Mouse (Mus musculus) Muller cell, postnatal 12 days (primary cell): ENCODE data around the gene Nhlrc2.

Experiments used
- DNase-seq: peaks from one replicate; pipeline ENCODE4 v3.0.0-alpha.2; 2015; ENCODE audit errors: inconsistent ontology term

The Nhlrc2 gene

DNA sequence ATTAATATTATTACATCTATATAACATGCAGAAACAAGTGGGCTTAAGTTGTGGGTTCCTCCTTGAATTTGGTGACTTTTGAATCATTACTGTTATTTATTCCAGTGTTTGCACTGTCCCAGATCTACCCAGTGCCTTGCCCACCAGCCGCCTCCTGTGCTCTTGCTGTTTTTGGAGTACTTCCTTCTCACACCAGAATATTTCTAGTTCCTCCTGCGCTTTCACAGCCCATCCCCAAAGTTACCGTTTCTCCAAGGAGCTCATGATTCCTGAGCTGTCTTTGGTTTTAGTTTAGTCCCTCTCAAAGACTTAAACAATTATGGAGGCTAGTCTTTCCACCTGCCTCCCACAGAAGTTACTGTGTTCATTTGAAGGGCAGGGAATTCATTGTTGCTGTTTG is 15.4 kb downstream of the Nhlrc2 start:
- DNase-seq: no peak

DNA sequence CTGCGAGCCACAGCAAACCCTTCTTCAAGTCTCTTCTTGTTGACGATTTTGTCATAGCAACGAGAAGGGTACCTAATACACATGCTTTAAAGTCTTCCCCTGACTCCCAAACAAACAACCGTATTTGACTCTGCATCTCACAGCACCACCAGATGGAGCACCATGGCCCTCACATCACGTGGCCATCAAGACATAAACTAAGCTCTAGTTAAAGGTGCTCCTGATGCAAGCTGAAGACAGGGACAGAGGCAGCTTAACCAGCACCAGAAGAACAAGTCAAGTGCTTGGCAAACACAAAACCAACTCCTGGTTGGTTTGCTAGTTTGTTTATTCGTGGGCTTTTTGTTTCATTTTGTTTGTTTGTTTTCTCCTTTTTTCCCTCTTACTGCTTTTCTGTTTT is 17.3 kb downstream of the Nhlrc2 start:
- no peak for DNase-seq

DNA sequence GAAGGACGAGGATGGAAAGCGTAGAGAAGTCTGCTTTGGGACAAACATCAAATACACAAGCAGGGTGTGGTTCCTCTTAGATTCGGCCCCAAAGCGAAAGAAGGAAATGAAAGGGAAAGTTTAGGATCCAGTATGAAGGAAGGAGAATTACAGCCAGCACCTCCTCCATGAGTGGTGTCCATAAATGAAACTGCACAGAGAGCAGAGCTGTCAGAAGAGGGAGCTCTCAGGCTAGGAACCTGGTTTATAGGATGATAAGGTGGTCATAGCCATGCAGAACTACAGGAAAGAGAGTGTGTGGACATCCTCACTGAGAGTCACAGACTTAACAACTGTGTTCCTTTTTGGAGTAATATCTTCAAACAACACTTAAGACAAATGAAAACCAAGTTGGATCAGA is 18.0 kb downstream of the Nhlrc2 start:
- DNase-seq: no peak

GRCm38 (mm10) chr19:56566940-56567339 is 18.9 kb downstream of the Nhlrc2 start:
- no peak for DNase-seq

DNA sequence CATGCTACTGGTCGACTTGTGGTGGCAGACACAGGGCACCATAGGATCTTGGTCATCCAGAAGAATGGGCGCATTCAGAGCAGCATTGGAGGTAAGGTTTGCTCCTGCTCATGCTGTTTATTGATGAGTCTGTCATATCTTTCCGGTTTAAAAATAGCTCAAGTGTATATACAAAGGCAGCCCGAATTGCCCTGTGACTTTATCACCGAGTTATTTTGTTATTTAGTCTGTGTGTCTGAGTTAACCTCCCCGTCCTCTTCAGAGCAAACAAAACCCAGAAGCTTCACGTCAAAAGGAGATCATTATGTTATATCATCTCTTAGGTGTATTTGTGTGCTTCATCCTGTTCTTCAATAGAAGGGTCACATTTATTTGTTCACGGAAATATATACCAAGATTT is 22.7 kb downstream of the Nhlrc2 start:
- DNase-seq: no peak

DNA sequence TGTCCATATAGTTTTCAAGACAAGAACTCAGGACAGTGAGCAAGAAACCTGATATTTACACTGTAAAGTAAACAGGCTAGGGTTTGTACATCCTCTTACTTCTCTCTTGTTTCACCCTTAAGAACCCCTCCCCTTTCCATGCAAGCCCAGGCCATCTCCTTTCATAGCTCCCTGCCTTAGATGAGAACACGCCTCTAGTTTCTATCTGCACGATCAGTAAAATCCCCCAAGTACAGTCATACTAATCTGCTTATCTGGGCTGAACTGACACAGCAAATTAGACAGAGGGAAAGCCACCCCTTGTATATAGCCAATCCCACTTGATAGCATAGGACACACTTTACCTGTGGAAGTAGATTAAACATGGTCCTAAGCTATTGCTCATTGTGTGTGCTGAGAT is 23.2 kb downstream of the Nhlrc2 start:
- no peak for DNase-seq

DNA sequence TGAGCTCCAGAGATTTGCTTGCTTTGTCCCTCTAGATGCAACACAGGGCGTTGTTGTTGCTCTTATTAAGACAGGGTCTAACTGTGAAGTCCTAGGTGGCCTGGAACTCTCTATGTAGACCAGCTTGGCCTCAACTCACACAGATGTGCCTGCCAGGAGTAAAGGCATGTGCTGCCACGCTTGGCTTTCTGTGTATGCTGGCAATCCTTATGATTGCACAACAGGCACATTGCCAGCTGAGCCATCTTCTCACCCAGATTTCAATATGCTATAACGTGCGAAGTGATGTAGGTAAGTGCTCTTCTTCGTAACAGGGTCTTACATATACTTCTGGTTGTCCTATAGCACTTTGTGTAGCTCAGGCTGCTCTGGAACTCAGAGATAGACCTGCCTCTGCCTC is 23.9 kb downstream of the Nhlrc2 start:
- DNase-seq: no peak

DNA sequence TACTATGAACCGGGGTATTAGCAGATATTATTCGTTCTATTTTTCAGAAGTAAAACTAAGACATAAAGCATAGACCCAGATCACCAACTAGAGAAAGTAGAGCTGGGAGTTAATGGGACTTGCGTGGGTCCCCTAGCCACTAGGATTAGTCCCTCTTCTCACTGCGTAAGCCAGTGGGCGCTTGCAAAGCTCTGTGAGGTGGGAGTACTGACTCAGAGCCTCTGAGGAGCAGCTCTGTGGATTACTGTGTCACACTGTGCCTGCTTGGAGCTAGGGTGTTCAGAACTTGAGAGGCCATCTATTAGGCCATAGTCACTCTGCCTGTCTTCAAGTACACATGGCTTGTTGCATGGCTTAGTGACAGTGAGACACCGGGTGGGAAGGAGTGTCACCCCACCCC is 25.1 kb downstream of the Nhlrc2 start:
- no peak for DNase-seq

DNA sequence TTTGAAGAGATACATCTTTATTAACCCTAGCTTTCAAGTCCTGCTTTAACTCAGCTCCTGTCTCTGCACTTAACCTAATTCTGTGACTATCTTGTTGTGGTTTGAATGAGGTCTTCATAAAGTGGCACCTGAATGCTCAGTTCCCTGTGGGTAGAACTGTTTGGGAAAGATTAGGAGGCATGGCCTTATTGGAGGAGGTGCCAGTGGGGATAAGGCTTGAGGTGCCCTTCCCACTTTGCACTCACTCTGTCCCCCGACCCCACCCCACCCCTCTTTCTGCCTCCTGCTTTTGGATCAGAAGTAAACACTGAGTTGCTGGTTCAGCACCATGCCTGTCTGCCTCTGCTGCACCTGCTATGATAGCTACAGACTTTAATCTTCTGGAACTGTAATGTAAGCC is 29.7 kb downstream of the Nhlrc2 start:
- no peak for DNase-seq

- DNase-seq: no peak
Observed at GRCm38 (mm10) chr19:56581981-56582380, 33.9 kb downstream of the Nhlrc2 start.

- DNase-seq: no peak
Observed at GRCm38 (mm10) chr19:56583785-56584184, 35.7 kb downstream of the Nhlrc2 start.

GRCm38 (mm10) chr19:56584288-56584687 is 36.2 kb downstream of the Nhlrc2 start:
- DNase-seq: no peak

DNA sequence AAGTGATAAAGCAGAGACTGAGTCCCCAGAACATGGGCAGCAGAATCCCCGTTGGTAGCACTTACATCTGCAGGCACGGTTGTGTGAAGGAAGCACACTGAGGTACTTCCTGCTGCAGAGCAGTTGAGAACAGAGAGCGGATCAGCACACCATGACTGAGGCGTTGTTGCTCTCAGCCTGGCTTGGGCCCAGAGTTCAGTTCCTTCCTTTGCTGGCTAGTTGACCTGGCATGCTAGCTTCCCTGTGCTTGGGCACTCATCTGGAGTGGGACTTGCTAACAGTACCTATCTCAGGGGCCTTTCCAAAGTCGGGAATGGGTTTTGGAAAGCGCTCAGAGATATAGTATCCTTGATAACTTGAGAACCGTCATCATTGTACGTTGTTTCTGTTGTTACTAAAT is 38.3 kb downstream of the Nhlrc2 start:
- DNase-seq: no peak

DNA sequence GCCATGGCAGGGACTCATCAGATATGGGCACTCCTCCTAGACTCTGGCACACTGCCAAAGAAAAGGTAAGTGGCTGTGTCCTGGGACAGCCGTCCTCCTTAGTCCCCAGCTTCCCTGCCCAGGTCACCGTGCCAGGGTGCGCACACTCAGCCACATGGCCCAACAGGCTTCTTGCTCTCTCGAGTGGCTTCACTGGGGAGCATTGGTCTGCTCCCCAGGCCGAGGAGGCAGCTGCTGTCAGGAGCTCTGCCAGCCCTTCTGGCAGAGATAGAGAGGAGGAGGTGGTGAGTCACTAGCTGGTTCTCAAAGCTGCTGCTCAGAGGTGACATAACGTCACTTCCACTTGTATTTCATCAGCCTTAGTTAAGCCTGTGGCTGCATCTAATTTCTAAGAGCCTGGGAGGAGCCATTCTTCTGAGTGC is 40.2 kb downstream of the Nhlrc2 start:
- peak; percentile 84 for DNase-seq

DNA sequence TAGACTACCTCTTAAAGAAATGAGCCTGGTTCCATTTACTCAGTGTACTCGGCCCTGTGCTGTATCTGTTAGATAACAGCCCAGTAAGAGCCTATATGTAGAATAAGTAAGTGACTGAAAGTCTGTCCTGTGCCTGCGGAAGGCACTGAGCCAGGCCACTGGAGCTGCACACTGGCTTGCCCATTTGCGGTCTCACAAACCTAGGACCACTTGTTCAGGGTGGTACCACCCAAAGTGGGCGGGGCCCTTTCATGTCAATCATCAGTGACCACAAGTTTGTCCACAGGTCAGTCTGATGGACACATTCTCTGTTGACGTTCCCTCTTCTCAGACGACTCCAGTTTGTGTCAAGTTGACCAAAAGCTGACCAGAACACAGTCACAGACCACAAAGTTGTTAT is 40.9 kb downstream of the Nhlrc2 start:
- no peak for DNase-seq

- no peak for DNase-seq
Observed at GRCm38 (mm10) chr19:56589455-56589854, 41.4 kb downstream of the Nhlrc2 start.

DNA sequence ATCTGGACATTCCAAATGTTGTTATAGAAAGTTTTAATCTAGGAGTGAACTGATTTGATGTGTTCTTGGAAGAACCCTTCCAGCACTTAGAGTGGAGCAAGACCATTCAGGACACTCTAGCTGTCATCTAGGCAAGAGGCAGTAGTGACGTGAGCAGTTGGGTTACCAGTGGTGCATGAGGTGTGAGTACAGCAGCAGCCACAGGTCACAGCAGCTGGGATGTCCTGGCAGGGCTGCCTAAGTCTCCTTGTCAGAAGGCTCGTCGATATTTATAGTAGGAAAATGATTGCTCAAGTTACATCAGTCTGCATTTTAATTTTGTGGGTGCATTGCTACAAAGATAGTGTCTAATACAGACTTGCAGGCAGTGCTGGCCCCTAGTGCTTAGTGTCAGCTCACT is 42.2 kb downstream of the Nhlrc2 start:
- DNase-seq: no peak

GRCm38 (mm10) chr19:56592472-56592871 is 44.4 kb downstream of the Nhlrc2 start:
- no peak for DNase-seq

- no peak for DNase-seq
Observed at GRCm38 (mm10) chr19:56599996-56600395, 51.9 kb downstream of the Nhlrc2 start.

DNA sequence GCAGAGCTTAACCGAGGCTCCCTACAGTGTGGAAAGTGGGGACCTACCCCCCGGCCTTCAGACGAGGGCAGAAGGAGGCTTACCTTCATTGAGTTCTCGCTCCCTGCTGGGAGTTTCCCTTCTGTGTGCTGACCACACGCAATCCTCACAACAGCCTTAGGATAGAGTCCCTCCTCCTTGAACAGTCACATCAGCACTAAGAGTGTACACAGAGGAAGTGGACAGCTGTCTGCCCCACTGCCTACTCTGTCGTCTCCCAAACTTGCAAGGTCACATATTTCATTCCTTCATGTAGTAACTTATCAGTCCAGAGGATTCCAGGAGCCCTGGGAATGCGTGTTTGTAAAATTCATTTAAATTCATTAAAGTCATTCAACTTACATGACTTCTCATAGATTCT is 52.7 kb downstream of the Nhlrc2 start:
- no peak for DNase-seq

DNA sequence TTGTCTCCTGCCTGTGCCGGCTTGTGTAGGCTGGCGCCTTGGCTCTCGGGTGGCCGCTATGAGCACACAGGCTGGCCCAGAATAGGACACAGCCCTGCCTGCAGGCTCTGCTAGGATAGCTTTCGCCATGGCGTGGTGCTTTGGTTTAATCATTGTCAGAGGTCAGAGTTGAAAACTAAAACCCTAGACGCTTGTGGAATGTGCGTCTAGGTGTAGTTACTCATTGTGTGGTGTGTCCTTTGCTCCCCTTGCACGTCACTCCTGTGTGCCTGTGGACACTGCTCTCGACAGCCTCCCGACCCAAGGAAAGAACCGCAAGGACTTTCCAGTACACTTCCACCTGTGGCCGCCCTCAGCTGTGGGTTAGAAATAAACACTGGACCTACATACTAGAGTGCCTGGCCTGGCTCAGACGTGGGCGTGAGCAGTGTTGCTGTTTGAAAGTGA is 53.9 kb downstream of the Nhlrc2 start:
- no peak for DNase-seq

DNA sequence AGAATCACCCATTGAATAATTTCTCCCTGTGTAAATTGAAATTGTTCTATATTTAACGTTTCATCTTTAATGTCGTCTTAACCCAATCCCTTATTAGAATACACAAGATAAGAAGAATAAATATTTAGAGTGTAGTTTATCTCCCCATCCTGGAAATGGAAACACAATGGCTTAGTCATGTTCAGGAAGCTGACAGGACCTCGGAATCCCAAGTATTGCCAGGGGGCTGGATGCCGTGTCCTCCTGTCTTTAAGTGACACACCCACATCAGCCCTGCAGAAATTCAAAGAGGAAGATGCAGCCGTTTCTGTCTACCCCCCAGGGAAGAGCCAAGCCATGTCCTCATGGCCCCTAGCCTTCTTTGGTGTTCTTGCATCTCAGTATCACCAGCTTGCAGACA is 60.9 kb downstream of the Nhlrc2 start:
- no peak for DNase-seq

GRCm38 (mm10) chr19:56614131-56614530 is 66.1 kb downstream of the Nhlrc2 start:
- DNase-seq: no peak

DNA sequence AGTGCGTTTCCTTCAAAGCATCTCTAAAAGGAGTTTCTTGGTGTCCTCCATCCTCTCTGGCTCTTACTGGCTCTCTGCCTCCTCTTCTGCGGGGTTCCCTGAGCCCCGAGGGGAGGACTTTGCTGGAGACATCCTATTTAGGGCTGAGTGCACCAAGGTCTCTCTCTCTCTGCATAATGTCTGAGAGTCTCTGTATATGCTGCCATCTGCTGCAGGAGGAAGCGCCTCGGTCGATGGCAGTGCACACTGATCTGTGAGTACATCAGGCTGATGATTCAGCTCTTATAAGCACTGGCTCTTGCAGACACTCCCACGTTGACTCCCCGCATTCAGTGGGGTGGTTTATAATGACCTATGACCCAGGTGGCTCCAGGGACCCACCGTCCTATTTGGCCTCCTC is 70.8 kb downstream of the Nhlrc2 start:
- no peak for DNase-seq

DNA sequence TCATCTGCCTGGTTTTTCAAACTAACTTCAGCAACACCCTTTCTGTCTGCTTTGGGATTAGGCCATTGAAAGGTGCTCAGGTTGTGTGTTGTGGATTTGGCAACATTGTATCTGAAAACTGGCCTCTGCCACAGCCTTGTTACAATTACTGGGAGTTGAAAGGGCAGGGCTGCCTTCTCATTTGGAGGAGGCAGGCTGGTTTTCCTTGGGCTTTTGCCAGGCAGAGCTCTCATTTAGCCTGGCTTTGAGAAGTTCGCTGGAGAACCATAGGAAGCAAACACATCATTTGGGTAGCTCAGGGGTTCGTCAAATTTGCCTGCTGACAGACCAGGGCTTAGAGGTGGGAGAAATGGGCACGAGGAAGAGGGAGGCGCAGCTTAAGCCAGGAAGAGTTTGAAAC is 71.5 kb downstream of the Nhlrc2 start:
- DNase-seq: no peak
